Mouse (Mus musculus) telencephalon, adult 2 months (tissue): ENCODE results near the gene Vmn2r116.
"Not testable (repeated sequence)": the region's sequence is repeated elsewhere in the genome, so short reads cannot be mapped to it uniquely, and the experiment has no call there.

ENCODE experiments used
- DNase-seq: peaks from one replicate; pipeline ENCODE4 v3.0.0-alpha.2; 2011; ENCODE audit warnings: low read depth, low spot score

Vmn2r116 gene

DNA sequence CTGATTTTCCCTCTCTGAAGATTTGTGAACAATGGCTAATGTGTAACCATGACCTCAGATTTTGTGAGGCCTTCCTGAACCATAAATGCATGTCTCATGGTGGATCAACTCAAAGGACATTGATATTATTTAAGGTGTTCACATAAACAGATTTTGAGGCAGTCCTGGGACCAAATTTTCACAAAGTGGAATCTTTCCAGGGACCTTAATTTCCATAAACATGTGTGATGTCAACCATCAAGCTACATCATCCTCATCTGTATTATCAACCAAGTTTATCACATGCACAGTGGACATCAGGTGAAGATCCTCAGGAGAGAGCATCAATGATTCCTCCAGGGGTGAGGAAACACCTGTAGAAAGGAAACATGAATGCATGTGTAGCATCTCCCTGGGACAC, at the start of gene Vmn2r116:
Gene Vmn2r116, plus strand, starts transcription at position 301 of the 400 bp plus-strand sequence.
- DNase-seq: not testable (repeated sequence)

DNA sequence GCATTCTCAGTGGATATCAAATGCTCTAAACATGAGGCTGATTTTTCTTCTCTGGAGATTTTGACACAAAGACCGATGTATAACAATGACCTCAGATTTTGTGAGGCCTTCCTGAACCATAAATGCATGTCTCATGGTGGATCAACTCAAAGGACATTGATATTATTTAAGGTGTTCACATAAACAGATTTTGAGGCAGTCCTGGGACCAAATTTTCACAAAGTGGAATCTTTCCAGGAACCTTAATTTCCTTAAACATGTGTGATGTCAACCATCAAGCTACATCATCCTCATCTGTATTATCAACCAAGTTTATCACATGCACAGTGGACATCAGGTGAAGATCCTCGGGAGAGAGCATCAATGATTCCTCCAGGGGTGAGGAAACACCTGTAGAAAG, 41.0 kb upstream of the Vmn2r116 start, which contains the start of gene Vmn2r115:
Gene Vmn2r115, plus strand, starts transcription at position 301 of the 400 bp plus-strand sequence.
- DNase-seq: not testable (repeated sequence)

DNA sequence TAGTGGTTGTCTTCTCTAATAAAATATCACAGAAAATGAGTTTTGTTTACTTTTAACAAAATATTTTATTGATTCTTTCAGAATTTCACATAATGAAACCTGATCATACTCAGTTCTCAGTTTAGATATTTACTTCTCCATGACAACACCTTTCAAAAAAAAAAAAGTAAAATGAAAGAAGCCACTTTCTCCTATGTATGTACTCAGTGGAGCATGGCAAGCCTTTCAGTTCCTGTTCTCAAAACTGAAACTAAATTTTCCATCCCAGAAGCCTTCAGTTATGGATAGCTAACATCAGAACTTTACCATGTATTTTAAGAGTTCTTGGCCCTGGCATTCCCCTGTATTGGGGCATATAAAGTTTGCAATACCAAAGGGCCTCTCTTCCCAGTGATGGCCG, 32.8 kb upstream of the Vmn2r116 start:
- DNase-seq: no peak

DNA sequence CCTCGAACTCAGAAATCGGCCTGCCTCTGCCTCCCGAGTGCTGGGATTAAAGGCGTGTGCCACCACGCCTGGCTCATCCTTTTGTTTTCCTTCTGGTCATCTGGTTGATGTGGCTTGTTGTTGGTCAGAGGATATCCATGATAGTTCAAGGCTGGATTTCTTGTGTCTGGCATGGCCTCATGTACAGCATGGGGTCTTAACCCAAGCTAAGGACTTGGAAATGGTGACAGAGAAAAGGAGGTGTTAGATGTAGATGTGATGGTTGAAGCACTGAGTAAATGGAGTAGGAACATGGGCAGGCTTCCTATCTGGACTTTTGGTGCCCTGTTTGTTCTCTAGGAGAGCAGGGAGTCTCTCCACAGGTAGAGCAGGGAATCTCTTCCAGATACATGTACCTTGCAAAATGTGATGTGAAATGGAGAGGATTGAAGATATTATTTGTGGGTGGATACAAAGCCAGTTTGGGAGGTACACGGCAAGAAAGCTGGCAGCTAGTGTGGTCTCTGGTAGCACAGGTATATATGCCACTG, 48.8 kb downstream of the Vmn2r116 start:
- DNase-seq: no peak
